In the genomic region with DNA sequence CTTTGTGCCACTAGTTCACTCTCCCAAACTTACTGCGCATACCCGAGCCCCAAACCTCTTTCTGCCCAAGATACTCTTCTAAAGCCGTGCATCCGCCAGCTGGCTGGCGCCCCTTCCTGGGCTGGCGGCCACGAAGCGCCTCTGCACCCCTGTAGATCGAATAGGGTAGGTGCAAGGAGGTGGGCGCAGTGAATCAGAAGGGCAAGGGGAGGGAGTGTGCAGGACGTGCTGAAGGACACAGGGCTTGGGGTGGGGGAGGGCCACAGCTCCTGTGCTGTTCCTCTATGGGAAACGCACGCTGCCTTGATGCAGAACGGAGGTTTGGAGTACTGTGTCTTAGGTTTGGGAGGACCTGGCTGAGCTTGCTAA, we compare ENCODE assay signal across 8 mouse cellular contexts. TPM values are rescaled to one million over a fixed set of nuclear protein-coding genes. Genes with fewer than 3 reads are reported as not detected.
DNase-seq lines count a peak whose midpoint lies in the region; ATAC-seq lines count a peak whose summit lies in the region.

Gene Atxn7l2, minus strand, starts transcription at position 164 of the 369 bp plus-strand sequence.

- under 1% methylated on average over 14 of the region's 14 CpGs for WGBS in heart, embryonic 10.5 days
- WGBS in hindbrain, embryonic 11.5 days, result 0% methylated on average over 14 of the region's 14 CpGs
- WGBS in limb, embryonic 11.5 days, result 0% methylated on average over 14 of the region's 14 CpGs
- under 1% methylated on average over 14 of the region's 14 CpGs for WGBS in neural tube, embryonic 13.5 days

- H3K27me3 ChIP-seq in heart, embryonic 10.5 days (ENCODE audit: insufficient read depth, poor library complexity, severe bottlenecking), result 0 out of 2 replicates have a peak, but pooled peaks cover 14% of the 10 kb centered on the region
- H3K27me3 ChIP-seq in hindbrain, embryonic 11.5 days (ENCODE audit: control insufficient read depth, insufficient read depth, low read length), result no peaks in the 10 kb centered on the region
- no peaks in the 10 kb centered on the region for H3K27me3 ChIP-seq in limb, embryonic 11.5 days (ENCODE audit: control insufficient read depth, insufficient read depth, low read length)
- H3K27me3 ChIP-seq in neural tube, embryonic 13.5 days, result peaks cover 4% of the 10 kb centered on the region

- ATAC-seq in hindbrain, embryonic 11.5 days (ENCODE audit: low FRiP score), result peak; percentile 86
- peak; percentile 81 for ATAC-seq in limb, embryonic 11.5 days (ENCODE audit: insufficient number of reproducible peaks, low FRiP score, low TSS enrichment, low read depth)
- peak; percentile 90 for ATAC-seq in neural tube, embryonic 13.5 days (ENCODE audit: low read depth)

- H3K9ac ChIP-seq in hindbrain, embryonic 11.5 days (ENCODE audit: low read depth, low read length), result peak within 1 kb of the TSS; percentile 89
- H3K9ac ChIP-seq in limb, embryonic 11.5 days (ENCODE audit: low read length), result peak within 1 kb of the TSS; percentile 86
- H3K9ac ChIP-seq in neural tube, embryonic 13.5 days, result peak within 1 kb of the TSS; percentile 91

- peaks cover 27% of the 10 kb centered on the region for H3K36me3 ChIP-seq in heart, embryonic 10.5 days
- H3K36me3 ChIP-seq in hindbrain, embryonic 11.5 days (ENCODE audit: control insufficient read depth, insufficient read depth, low read length), result no peaks in the 10 kb centered on the region
- H3K36me3 ChIP-seq in limb, embryonic 11.5 days (ENCODE audit: control insufficient read depth, insufficient read depth, low read length), result peaks cover 9% of the 10 kb centered on the region; the same call in 1 of the 2 replicates
- H3K36me3 ChIP-seq in neural tube, embryonic 13.5 days, result peaks cover 26% of the 10 kb centered on the region

- intact Hi-C loops in heart, postnatal 14 days (cut with DNase I), result loop anchor here (5.0 kb wide), 1 partner anchor 47 kb away; the partner anchor contains the start of gene Psma5

- no peaks in the 10 kb centered on the region for H3K9me3 ChIP-seq in heart, embryonic 10.5 days
- no peaks in the 10 kb centered on the region for H3K9me3 ChIP-seq in hindbrain, embryonic 11.5 days (ENCODE audit: control insufficient read depth, low read length)
- no peaks in the 10 kb centered on the region for H3K9me3 ChIP-seq in limb, embryonic 11.5 days (ENCODE audit: control insufficient read depth, low read length)
- no peaks in the 10 kb centered on the region for H3K9me3 ChIP-seq in neural tube, embryonic 13.5 days

- peak within 1 kb of the TSS; percentile 77 for H3K4me3 ChIP-seq in heart, embryonic 10.5 days
- H3K4me3 ChIP-seq in brown adipose tissue, adult 24 weeks (ENCODE audit: insufficient read depth, low read depth, low read length), result peak within 1 kb of the TSS; percentile 79
- H3K4me3 ChIP-seq in hindbrain, embryonic 11.5 days (ENCODE audit: low read depth, low read length), result peak within 1 kb of the TSS; percentile 68
- peak within 1 kb of the TSS; percentile 61 for H3K4me3 ChIP-seq in limb, embryonic 11.5 days (ENCODE audit: low read depth, low read length)
- H3K4me3 ChIP-seq in neural tube, embryonic 13.5 days, result peak within 1 kb of the TSS; percentile 67

- H3K27ac ChIP-seq in heart, embryonic 10.5 days, result peak within 1 kb of the TSS; percentile 97
- H3K27ac ChIP-seq in brown adipose tissue, adult 24 weeks (replicated peaks; ENCODE audit: low read depth, low read length), result peak within 1 kb of the TSS; percentile 73
- peak within 1 kb of the TSS; percentile 96 for H3K27ac ChIP-seq in hindbrain, embryonic 11.5 days (ENCODE audit: low read depth, low read length)
- peak within 1 kb of the TSS; percentile 80 for H3K27ac ChIP-seq in limb, embryonic 11.5 days (replicated peaks; ENCODE audit: low read depth, low read length)
- H3K27ac ChIP-seq in neural tube, embryonic 13.5 days (replicated peaks), result peak within 1 kb of the TSS; percentile 97

- H3K4me1 ChIP-seq in heart, embryonic 10.5 days, result peaks cover 26% of the 10 kb centered on the region
- peaks cover 3% of the 10 kb centered on the region; the same call in 1 of the 2 replicates for H3K4me1 ChIP-seq in brown adipose tissue, adult 24 weeks (ENCODE audit: control insufficient read depth, insufficient read depth, insufficient read length, low read length)
- no peaks in the 10 kb centered on the region; the same call in none of the 2 replicates for H3K4me1 ChIP-seq in hindbrain, embryonic 11.5 days (replicated peaks; ENCODE audit: control insufficient read depth, insufficient read depth, low read length)
- H3K4me1 ChIP-seq in limb, embryonic 11.5 days (ENCODE audit: control insufficient read depth, insufficient read depth, low read length), result peaks cover 12% of the 10 kb centered on the region
- peaks cover 40% of the 10 kb centered on the region for H3K4me1 ChIP-seq in neural tube, embryonic 13.5 days (replicated peaks)

- peak; percentile 90 for DNase-seq in heart, embryonic 10.5 days (ENCODE audit: low spot score)
- DNase-seq in heart, postnatal 14 days, result no peak
- peak; percentile 84 for DNase-seq in CD4-positive, CD25-positive, alpha-beta regulatory T cell, adult 2 months (ENCODE audit: low read depth, low spot score)
- no peak for DNase-seq in hindbrain, embryonic 11.5 days (ENCODE audit: low spot score)
- no peak for DNase-seq in limb, embryonic 11.5 days (ENCODE audit: low spot score)
- DNase-seq in adipocyte (ENCODE audit: low spot score), result no peak

- peak within 1 kb of the TSS; percentile 75 for H3K4me2 ChIP-seq in hindbrain, embryonic 11.5 days (replicated peaks; ENCODE audit: low read depth, low read length)
- peak within 1 kb of the TSS; percentile 95 for H3K4me2 ChIP-seq in limb, embryonic 11.5 days (ENCODE audit: low read depth, severe bottlenecking)
- H3K4me2 ChIP-seq in neural tube, embryonic 13.5 days, result peak within 1 kb of the TSS; percentile 93

RNA-seq across cellular contexts. Expression of gene Atxn7l2, which starts in this region (rescaled TPM):
- polyA plus RNA-seq in heart, embryonic 10.5 days (2016; fragmentation: Nextera tagmentation; extraction: Ambion mirVana), result 9.2 and 11.7 TPM in 2 replicates
- total RNA-seq in heart, postnatal 14 days (2021), result 1 to 10 TPM; 2.9 to 3.0 TPM
- polyA plus RNA-seq in brown adipose tissue, adult 24 weeks (2012; ENCODE audit: insufficient read depth, insufficient read length, missing spikeins), result 0.91 and 2.4 TPM in 2 replicates
- 16.6 and 19.9 TPM in 2 replicates for polyA plus RNA-seq in hindbrain, embryonic 11.5 days (2014; fragmentation: Nextera tagmentation; extraction: Ambion mirVana)
- polyA plus RNA-seq in limb, embryonic 11.5 days (2014; fragmentation: Nextera tagmentation; extraction: Ambion mirVana), result 21.1 and 25.6 TPM in 2 replicates
- polyA plus RNA-seq in neural tube, embryonic 13.5 days (2015; fragmentation: Nextera tagmentation; extraction: Ambion mirVana), result 24.5 and 26.0 TPM in 2 replicates

Comparison
In these comparisons a context has a peak if more than half of its experiments do, and no peak if none do; other contexts are left out.
1. DNase-seq: peak in heart, embryonic 10.5 days (single experiment) and CD4-positive, CD25-positive, alpha-beta regulatory T cell, adult 2 months (single experiment); none in heart, postnatal 14 days (0 of 2), hindbrain, embryonic 11.5 days (single experiment), limb, embryonic 11.5 days (single experiment) and adipocyte (single experiment).
2. Peak in every context shown above with its lines, with median percentiles within 50 percentile points of each other: H3K27ac ChIP-seq, H3K4me3 ChIP-seq, ATAC-seq, H3K4me2 ChIP-seq and H3K9ac ChIP-seq.